Mouse (Mus musculus) forebrain, embryonic 16.5 days (tissue): ENCODE measurements around the gene Alkbh7. TPM values are rescaled to one million over a fixed set of nuclear protein-coding genes. Genes with fewer than 3 reads are reported as not detected.

ENCODE experiments used
- ATAC-seq: fragments of 200-750 bp; cut with Nextera tagmentation; 2 replicates; pipeline ENCODE4 v1.8.0; 2017; ENCODE audit warnings: mild to moderate bottlenecking, moderate library complexity
- H3K27ac ChIP-seq: fragments of 300-500 bp; sonication (generic); 2 replicates; pipeline ENCODE4 v1.5.1; 2014; ENCODE audit warnings: low read length, control low read depth
- H3K27me3 ChIP-seq: fragments of 300-500 bp; sonication (generic); replicated peaks from 2 replicates; pipeline ENCODE4 v1.6.1; 2014; ENCODE audit warnings: low read length; ENCODE audit not compliant: control insufficient read depth, insufficient read depth
- H3K36me3 ChIP-seq: fragments of 300-500 bp; sonication (generic); 2 replicates; pipeline ENCODE4 v1.6.1; 2014; ENCODE audit not compliant: control insufficient read depth, insufficient read depth
- H3K4me1 ChIP-seq: fragments of 300-500 bp; sonication (generic); replicated peaks from 2 replicates; pipeline ENCODE4 v1.6.1; 2014; ENCODE audit warnings: low read length; ENCODE audit not compliant: control insufficient read depth, insufficient read depth
- H3K4me2 ChIP-seq: fragments of 300-500 bp; sonication (generic); 2 replicates; pipeline ENCODE4 v1.6.1; 2014; ENCODE audit warnings: mild to moderate bottlenecking, low read length, control low read depth
- H3K4me3 ChIP-seq: fragments of 300-500 bp; sonication (generic); replicated peaks from 2 replicates; pipeline ENCODE4 v1.5.1; 2014; ENCODE audit warnings: mild to moderate bottlenecking, low read length, control low read depth
- H3K9ac ChIP-seq: fragments of 300-500 bp; sonication (generic); replicated peaks from 2 replicates; pipeline ENCODE4 v1.6.1; 2014; ENCODE audit warnings: low read depth, low read length, control low read depth
- H3K9me3 ChIP-seq: fragments of 300-500 bp; sonication (generic); 2 replicates; pipeline ENCODE4 v1.6.1; 2016; ENCODE audit warnings: low read length; ENCODE audit not compliant: control insufficient read depth
- WGBS: fragments of 180-500 bp; shearing (Covaris S2); extraction: QIAGEN DNeasy Blood & Tissue Kit; methylation state at CpG from one replicate; pipeline ENCODE4 v1.1.7; 2014; 5-methylcytosine and 5-hydroxymethylcytosine counted together
- polyA plus RNA-seq: library from polyadenylated mRNA; unstranded; fragments of >200 nt; fragmentation: Nextera tagmentation; extraction: Ambion mirVana; gene quantifications from 2 replicates; pipeline ENCODE4 v1.2.1, GENCODE M21; 2015

Alkbh7 gene
- polyA plus RNA-seq, 1 experiment from 2014 or later: 45.8 TPM

DNA sequence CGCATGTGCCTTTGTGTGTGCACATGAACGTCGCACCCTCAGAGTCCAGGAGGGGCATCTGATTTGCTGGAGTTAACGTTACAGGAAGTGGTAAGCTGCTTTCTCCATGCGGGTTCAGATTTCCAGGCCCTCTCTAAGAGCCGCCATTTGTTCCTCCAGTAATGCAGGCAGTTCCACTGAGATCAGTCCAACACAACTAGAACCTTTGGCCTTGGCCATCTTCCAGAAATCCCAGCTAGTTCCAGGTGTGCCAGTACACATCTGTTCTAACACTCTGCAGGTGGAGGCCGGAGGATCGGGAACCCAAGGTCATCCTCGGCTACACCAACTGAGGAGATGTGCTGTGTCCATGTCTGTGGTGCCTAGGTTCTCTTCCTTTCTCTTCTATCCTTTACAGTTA is 12.3 kb upstream of the Alkbh7 start:
- H3K36me3 ChIP-seq: no peaks in the 10 kb centered on the region
- H3K4me2 ChIP-seq: no peak overlapping the region
- no peak for ATAC-seq
- H3K9ac ChIP-seq: no peak overlapping the region
- H3K27ac ChIP-seq: no peak overlapping the region
- no peaks in the 10 kb centered on the region for H3K9me3 ChIP-seq
- H3K27me3 ChIP-seq: no peaks in the 10 kb centered on the region
- no peak overlapping the region for H3K4me3 ChIP-seq
- WGBS: 84% methylated on average over 9 of the region's 9 CpGs
- H3K4me1 ChIP-seq: peaks cover 3% of the 10 kb centered on the region; the same call in 1 of the 2 replicates

DNA sequence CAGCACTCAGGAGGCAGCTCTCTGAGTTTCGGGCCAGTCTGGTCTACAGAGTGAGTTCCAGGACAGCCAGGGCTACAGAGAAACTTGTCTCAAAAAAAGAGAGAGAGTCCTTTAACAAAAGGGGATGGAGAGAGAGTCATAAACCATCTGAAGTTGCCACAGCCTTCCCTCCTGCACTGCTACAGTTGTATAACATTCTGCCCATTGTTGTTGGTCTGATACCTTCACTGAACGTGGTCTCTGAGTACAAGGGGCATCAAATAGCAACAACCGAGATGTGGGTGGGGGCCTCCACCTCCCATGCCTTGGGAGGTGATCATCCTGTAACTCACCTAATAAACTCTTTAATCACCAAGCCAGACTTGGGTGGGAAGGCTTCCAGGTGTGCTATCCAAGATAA is 11.5 kb upstream of the Alkbh7 start:
- Histone ChIP-seq H3K4me3 (no peak overlapping the region), H3K4me2 (no peak overlapping the region), H3K9me3 (no peaks in the 10 kb centered on the region), H3K36me3 (no peaks in the 10 kb centered on the region), H3K4me1 (peaks cover 3% of the 10 kb centered on the region), H3K27ac (no peak overlapping the region), H3K27me3 (no peaks in the 10 kb centered on the region), H3K9ac (no peak overlapping the region)
- WGBS: 78% methylated on average over 3 of the region's 3 CpGs
- no peak for ATAC-seq

DNA sequence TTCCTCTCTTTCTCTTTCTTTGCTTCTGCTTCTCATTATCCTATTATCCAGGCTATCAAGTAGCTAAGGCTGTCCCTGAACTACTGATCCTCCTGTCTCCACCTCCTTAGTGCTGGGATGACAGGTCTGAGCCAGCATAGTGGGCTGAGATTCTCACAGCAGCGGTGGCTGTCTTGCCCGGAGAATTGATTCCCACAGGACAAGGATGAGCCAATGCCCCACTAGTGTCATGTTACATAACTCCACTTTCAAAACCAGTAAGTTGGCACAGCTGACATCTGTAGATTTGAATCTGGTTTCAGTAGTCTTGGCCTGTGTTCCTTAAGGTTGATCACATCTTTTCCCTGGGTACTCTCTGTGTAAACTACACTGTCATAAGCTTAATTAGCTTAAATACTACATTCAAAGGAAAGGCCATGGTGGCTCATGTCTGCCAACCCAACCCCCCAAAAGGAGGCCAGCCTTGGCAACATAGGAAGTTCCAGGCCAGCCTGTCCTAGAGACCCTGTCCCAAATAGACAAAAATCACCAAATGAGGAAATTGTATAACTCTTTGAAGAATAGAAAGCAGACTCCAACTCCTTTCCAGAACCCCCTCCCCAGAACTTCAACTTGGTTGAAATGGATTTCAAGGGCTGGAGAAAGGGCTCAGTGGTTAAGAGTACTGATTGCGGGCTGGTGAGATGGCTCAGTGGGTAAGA is 10.9 kb upstream of the Alkbh7 start:
- 91% methylated on average over 3 of the region's 3 CpGs for WGBS
- Histone ChIP-seq H3K27ac (no peak overlapping the region), H3K4me1 (peaks cover 9% of the 10 kb centered on the region), H3K27me3 (no peaks in the 10 kb centered on the region), H3K4me2 (no peak overlapping the region), H3K9ac (no peak overlapping the region), H3K4me3 (no peak overlapping the region), H3K9me3 (no peaks in the 10 kb centered on the region), H3K36me3 (no peaks in the 10 kb centered on the region)
- no peak for ATAC-seq

- H3K27ac ChIP-seq: no peak overlapping the region
- no peak overlapping the region for H3K4me2 ChIP-seq
- H3K4me3 ChIP-seq: no peak overlapping the region
- WGBS: 86% methylated on average over 7 of the region's 7 CpGs
- 0 out of 2 replicates have a peak, but pooled peaks cover 6% of the 10 kb centered on the region for H3K36me3 ChIP-seq
- no peaks in the 10 kb centered on the region for H3K27me3 ChIP-seq
- no peaks in the 10 kb centered on the region for H3K9me3 ChIP-seq
- H3K9ac ChIP-seq: no peak overlapping the region
- ATAC-seq: no peak
- H3K4me1 ChIP-seq: peaks cover 13% of the 10 kb centered on the region
Observed at GRCm38 (mm10) chr17:56988441-56988840, 8.7 kb upstream of the Alkbh7 start.

DNA sequence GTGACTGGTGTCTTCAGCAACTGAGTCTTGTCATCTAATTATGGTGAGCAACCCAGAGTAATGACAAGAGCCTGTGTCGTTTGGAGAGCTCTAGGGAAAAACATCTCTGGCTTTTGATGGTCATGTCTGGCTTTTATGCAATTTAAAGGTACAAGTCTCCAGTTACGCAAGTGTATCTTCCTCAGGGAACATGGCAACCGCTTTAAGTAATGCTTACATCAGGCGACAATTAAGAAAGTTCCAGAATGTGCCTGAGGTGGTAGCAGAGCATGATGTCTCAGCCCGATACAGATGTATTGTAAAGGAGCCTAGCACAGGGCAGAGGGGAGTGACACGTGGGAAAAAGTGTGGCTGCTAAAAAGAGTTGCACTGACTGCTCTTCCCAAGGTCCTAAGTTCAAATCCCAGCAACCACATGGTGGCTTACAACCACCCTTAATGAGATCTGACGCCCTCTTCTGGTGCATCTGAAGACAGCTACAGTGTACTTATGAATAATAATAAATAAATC is 8.2 kb upstream of the Alkbh7 start:
- Histone ChIP-seq H3K9me3 (no peaks in the 10 kb centered on the region), H3K27me3 (no peaks in the 10 kb centered on the region), H3K9ac (peak overlapping the region; percentile 85), H3K4me3 (peak overlapping the region; percentile 69), H3K36me3 (peaks cover 8% of the 10 kb centered on the region; the same call in 1 of the 2 replicates), H3K4me2 (peak overlapping the region; percentile 90), H3K27ac (peak overlapping the region; percentile 73; the same call in 1 of the 2 replicates), H3K4me1 (peaks cover 13% of the 10 kb centered on the region)
- no peak for ATAC-seq
- 70% methylated on average over 7 of the region's 7 CpGs for WGBS

- H3K36me3 ChIP-seq: peaks cover 8% of the 10 kb centered on the region; the same call in 1 of the 2 replicates
- peak overlapping the region; percentile 69 for H3K4me3 ChIP-seq
- H3K27me3 ChIP-seq: no peaks in the 10 kb centered on the region
- WGBS: 2% methylated on average over 25 of the region's 25 CpGs
- peak overlapping the region; percentile 85 for H3K9ac ChIP-seq
- peaks cover 13% of the 10 kb centered on the region for H3K4me1 ChIP-seq
- peak overlapping the region; percentile 90 for H3K4me2 ChIP-seq
- H3K9me3 ChIP-seq: no peaks in the 10 kb centered on the region
- H3K27ac ChIP-seq: peak overlapping the region; percentile 73
- ATAC-seq: peak; percentile 93
Observed at GRCm38 (mm10) chr17:56989467-56990114, 7.5 kb upstream of the Alkbh7 start.

DNA sequence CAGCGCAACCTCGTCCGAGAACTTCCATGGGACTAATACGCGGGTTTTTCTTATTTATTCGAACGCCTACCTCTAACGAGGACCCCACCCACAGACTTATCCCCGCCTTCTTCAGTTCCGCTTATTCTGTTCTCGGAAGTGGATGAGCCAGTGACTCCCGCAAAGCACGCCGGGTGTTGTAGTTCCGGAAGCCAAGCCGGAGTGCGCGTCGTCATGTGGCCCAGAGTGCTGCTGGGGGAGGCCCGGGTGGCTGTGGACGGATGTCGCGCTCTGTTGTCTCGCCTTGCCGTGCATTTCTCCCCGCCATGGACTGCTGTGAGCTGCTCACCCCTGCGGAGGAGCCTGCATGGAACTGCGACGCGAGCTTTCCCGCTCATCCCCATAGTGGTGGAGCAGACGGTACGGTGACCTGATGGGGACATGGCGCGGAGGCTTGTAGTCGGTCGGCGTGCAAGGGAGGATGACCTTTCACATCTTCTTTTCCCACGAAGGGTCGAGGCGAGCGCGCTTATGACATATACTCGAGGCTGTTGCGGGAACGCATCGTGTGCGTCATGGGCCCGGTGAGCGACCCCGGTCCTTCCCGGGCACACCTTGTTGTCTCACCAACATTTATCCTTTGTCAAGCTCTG is 6.9 kb upstream of the Alkbh7 start, which contains the start of gene Clpp:
Gene Clpp (plus strand): TSS at position 191 of the 632 bp plus-strand sequence.
- peaks cover 13% of the 10 kb centered on the region for H3K36me3 ChIP-seq
- ATAC-seq: peak; percentile 98
- H3K4me3 ChIP-seq: peak within 1 kb of the TSS; percentile 69
- H3K27ac ChIP-seq: peak within 1 kb of the TSS; percentile 73
- peak within 1 kb of the TSS; percentile 85 for H3K9ac ChIP-seq
- H3K4me1 ChIP-seq: peaks cover 13% of the 10 kb centered on the region
- under 1% methylated on average over 52 of the region's 52 CpGs for WGBS
- no peaks in the 10 kb centered on the region for H3K9me3 ChIP-seq
- H3K4me2 ChIP-seq: peak within 1 kb of the TSS; percentile 90
- no peaks in the 10 kb centered on the region for H3K27me3 ChIP-seq

DNA sequence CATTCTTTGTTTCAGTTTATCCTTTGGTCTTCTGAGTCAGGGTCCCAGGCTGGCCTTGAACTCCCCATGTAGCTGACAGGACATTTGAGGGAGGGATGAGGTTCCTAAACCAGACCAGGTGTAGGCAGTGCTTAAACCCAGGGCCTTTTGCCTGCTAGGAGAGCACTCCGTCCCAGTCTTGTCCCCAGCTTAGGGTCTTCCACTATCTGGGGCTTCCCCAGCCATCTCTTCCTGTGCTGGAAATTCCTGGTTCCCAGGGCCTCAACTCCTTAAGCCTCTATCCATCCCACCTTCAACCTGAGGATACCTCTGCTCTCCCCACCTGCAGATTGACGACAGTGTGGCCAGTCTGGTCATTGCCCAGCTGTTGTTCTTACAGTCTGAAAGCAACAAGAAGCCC is 6.2 kb upstream of the Alkbh7 start:
- peak overlapping the region; percentile 69 for H3K4me3 ChIP-seq
- H3K27ac ChIP-seq: no peak overlapping the region
- H3K27me3 ChIP-seq: no peaks in the 10 kb centered on the region
- peaks cover 20% of the 10 kb centered on the region for H3K36me3 ChIP-seq
- H3K9me3 ChIP-seq: no peaks in the 10 kb centered on the region
- peaks cover 13% of the 10 kb centered on the region for H3K4me1 ChIP-seq
- 70% methylated on average over 2 of the region's 2 CpGs for WGBS
- peak overlapping the region; percentile 90 for H3K4me2 ChIP-seq
- ATAC-seq: no peak
- H3K9ac ChIP-seq: peak overlapping the region; percentile 85

- H3K36me3 ChIP-seq: peaks cover 25% of the 10 kb centered on the region
- H3K4me2 ChIP-seq: no peak overlapping the region
- 92% methylated on average over 8 of the region's 8 CpGs for WGBS
- peaks cover 18% of the 10 kb centered on the region for H3K4me1 ChIP-seq
- no peak overlapping the region for H3K9ac ChIP-seq
- ATAC-seq: no peak
- no peaks in the 10 kb centered on the region for H3K9me3 ChIP-seq
- H3K4me3 ChIP-seq: no peak overlapping the region
- H3K27me3 ChIP-seq: no peaks in the 10 kb centered on the region
- no peak overlapping the region for H3K27ac ChIP-seq
Observed at GRCm38 (mm10) chr17:56995046-56995445, 2.1 kb upstream of the Alkbh7 start.
